Mouse (Mus musculus): ENCODE data around the gene Dennd4c.

Dennd4c gene

DNA sequence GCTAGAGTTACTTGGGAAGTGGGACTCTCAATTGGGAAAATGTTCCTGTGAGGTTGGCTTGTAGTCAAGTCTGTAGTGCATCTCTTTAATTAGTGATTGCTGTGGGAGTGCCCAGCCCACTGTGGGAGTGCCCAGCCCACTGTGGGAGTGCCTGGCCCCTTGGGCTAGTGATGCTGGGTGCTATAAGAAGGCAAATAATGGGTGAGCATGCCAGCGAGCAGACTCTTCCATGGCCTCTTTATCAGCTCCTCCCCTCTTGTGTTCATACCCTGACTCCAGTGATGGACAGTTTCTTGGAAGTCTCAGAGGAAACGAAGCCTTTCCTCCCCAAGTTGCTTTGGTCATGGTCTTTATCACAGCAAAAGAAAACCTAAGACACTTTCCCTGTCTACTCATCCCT is 134.1 kb downstream of the Dennd4c start:
- no peak for DNase-seq (ENCODE audit: low read depth, low spot score)

DNA sequence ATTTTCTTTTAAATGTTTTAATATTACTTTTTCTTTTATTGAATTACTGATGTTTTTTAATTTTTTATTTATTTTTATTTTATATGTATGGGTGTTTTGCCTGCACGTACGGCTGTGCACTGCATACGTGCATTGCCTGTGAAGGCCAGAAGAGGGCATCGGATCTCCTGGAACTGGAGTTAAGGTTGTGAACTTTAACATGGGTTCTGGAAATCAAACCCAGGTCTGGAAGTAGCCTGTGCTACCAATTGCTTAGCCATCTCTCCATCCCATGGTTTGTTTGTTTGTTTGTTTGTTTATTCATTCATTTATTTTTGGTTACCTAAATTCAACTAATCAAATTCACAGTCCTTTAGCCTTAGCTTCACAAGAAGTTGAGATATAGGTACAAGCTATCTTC is 136.6 kb downstream of the Dennd4c start:
- DNase-seq (ENCODE audit: low read depth, low spot score) = peak; percentile 16

DNA sequence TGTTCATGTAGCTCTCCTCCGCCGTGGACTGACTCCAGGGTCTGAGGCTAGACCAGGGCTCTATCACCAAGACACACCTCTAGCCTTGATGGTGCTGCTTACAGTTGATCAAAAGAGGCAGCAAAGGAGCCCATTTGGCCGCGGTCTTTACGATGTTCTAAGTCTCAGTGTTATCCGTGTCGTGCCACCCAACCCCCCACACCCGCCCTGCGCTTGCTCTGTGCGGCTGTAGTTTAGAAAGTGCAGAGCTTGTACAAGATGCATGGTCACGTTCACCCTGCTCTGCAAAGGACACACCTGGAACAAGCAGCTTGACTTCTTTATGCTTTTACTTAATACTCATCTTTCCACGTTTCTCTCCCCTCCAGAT is 137.4 kb downstream of the Dennd4c start:
- DNase-seq (ENCODE audit: low read depth, low spot score) = no peak

DNA sequence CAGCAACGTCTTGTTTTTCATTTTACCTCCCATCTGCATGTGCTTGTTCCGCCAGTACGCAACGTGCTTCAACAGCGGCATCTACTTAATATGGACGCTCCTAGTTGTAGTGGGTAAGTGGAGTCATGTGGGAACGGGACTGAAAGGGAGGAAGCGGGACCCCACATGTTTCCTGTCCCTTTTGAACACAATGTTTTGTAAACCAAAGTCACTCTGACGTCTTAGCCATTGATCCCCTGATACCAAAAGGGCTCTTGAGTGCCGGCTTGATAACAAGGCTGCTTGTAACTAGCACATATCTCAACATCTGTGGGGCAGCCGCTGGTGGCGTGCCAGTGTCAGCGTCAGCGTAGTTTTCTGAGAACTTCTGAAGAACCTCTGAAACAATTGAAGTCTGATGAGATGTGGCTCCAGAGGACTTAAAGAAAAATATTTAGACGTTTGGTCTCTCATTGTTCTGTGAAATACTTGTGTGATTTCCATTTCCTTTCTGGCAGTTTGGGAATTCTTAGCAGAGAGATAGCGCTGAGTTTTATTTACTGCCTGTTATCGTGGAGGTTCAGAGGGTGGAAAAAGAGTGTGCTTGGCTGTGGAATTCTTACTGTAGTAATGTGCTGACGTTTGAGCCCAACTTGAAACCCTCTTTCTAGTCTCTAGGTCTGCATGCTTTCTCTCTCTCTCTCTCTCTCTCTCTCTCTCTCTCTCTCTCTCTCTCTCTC is 138.0 kb downstream of the Dennd4c start:
- DNase-seq (ENCODE audit: low read depth, low spot score) = no peak

DNA sequence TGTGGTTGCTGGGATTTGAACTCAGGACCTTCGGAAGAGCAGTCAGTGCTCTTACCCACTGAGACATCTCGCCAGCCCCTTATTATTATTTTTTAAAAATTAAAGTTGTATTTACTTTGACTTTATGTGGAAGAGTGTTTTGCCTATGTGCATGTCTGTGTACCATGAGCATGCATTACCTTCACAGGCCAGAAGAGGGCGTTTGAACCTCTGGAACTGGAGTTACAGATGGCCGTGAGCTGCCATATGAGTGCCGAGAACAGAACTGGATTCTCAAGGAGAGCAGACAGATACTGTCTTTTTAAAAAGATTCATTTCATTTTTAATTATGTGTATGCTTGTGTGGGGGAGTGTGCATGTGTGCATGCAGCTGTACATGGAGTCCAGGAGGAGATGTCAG is 139.5 kb downstream of the Dennd4c start:
- DNase-seq (ENCODE audit: low read depth, low spot score) = no peak

DNA sequence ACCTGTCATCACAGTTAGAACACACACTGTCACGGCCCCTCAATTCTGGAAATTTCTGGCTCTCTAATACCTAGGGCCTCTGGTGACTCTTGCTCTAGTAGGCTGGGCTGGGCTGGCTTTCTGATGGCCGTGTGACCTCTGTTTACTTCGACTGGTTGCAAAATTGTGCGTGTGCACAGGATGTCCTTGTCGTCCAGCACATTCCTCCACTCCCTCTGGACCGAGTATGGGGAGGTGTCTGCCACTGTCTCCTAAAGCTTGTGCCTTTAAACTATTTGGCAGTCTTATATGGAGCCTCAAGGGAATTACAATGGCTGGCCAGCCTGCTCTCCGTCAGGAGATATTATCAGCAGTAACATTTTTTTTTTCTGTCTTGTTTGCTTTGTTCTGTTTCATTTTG is 149.1 kb downstream of the Dennd4c start:
- no peak for DNase-seq (ENCODE audit: low read depth, low spot score)

DNA sequence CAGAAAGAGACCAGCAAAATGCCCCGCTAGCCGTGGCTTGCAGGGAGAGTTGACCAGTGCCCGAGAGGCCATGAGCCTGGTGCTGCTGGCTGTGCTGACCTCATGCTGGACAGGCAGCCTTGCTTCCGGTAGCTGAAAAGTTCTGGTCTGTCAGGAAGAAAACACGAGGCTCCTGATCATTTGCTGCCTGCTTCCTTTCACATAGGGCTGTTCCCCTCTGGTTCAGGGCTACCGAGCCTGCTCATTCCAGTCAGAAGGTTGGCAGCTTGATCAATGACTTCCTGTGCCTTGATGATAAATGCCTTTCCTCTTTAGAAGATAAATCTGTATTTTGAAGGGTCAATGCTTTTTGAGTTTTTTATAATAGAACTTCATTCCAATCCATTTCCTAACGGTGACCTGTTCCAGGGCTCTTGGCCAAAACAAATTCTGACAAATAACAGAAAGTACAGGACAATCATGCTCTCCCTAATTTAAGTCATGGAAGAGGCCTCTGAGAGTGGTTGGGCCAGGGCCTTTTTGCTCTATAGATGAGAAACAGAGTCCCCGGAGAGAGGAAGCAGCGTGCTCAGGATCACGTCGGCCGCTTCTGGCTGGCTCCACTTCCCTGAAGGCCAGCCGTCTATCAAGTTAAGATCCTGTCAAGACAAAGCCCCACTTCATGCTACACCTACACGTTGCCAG is 150.6 kb downstream of the Dennd4c start:
- DNase-seq (ENCODE audit: low read depth, low spot score) = peak; percentile 4

Measured in 3T3-L1 (cell line).